In genomic region chr14:20729871-20730270, GRCm38 (mm10) we compare ENCODE assay signal across 17 mouse cellular contexts.
"Had no signal": no experiment of that assay in that cellular context is flagged by ENCODE, and none has a peak within 500 bp of the region (broad histone marks: within the 10 kb centered on the region; RNA-seq: fewer than 3 reads in every experiment).

No protein-coding gene starts in this region.

- DNase-seq: kidney, adult 2 months; kidney, postnatal 10 days; kidney, postnatal 4 days; liver, postnatal 0 days; lung, embryonic 14.5 days; midbrain, embryonic 14.5 days; retina, postnatal 1 day; right cerebral cortex, postnatal 25 days; spleen, adult 18-20 months; thymus, postnatal 25 days had no signal

- H3K9ac ChIP-seq: kidney, embryonic 15.5 days; limb, embryonic 13.5 days; liver, embryonic 14.5 days; liver, postnatal 0 days; lung, embryonic 14.5 days; stomach, embryonic 15.5 days had no signal

- H3K4me3 ChIP-seq: kidney, embryonic 15.5 days; limb, embryonic 10.5 days; limb, embryonic 13.5 days; megakaryocyte, embryonic 14.5 days; midbrain, embryonic 10.5 days; stomach, embryonic 15.5 days had no signal

- H3K27me3 ChIP-seq: kidney, embryonic 15.5 days; limb, embryonic 13.5 days; megakaryocyte, embryonic 14.5 days; stomach, embryonic 15.5 days had no signal

- H3K9me3 ChIP-seq: kidney, embryonic 15.5 days; limb, embryonic 10.5 days; limb, embryonic 13.5 days; megakaryocyte, embryonic 14.5 days; midbrain, embryonic 10.5 days; stomach, embryonic 15.5 days had no signal

- H3K27ac ChIP-seq: kidney, embryonic 15.5 days; limb, embryonic 10.5 days; limb, embryonic 13.5 days; liver, embryonic 14.5 days; midbrain, embryonic 10.5 days; stomach, embryonic 15.5 days had no signal
